Comparison of ENCODE assay signal across 7 mouse cellular contexts in the genomic region with DNA sequence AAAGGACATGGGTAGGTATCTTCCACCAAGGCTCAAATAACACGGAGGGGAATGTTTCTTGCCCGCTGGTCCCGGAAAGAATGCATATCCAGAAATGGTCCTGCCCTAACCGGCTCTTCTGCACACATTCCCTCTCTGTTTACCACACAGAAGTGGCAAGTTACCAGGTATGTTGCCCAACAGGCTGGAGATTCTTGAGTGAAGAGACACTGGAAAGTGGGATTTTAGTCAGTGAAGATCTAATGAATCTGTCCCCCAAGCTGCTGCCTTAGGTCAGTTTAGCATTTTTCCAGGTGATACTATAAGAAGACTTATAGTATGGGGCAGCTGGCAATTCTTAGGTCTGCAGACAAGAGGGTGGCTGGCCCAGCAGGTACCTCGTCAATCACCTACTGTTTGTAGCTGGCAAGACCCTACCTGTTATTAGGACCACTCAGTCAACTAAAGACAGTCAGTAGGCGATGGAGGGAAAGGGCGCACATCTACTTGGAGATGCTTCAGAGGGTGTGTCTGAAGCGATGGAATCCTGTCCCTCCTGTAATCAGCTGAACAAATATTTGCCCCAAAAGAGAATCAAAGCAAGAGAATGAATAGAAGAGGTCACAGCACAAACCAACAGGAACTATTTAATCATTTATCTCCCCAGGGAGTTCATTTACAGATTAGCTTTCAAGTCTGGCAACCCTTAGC. TPM values are rescaled to one million over a fixed set of nuclear protein-coding genes. Genes with fewer than 3 reads are reported as not detected.
A peak's percentile ranks its signal among the peaks of the same experiment; 100 is the strongest.
DNase-seq lines count a peak whose midpoint lies in the region; ATAC-seq and TF ChIP-seq lines count a peak whose summit lies in the region.

No protein-coding gene starts in this region.

- no peaks in the 10 kb centered on the region for H3K27me3 ChIP-seq in thymus, adult 2 months (ENCODE audit: control insufficient read depth, insufficient read depth, low read length)
- H3K27me3 ChIP-seq in embryonic facial prominence, embryonic 15.5 days = no peaks in the 10 kb centered on the region
- no peaks in the 10 kb centered on the region for H3K27me3 ChIP-seq in limb, embryonic 11.5 days (ENCODE audit: control insufficient read depth, insufficient read depth, low read length)
- H3K27me3 ChIP-seq in midbrain, postnatal 0 days (ENCODE audit: insufficient read depth, low read length) = no peaks in the 10 kb centered on the region

- no peak overlapping the region for H3K27ac ChIP-seq in thymus, adult 2 months (ENCODE audit: control insufficient read depth, insufficient read depth, low read length)
- H3K27ac ChIP-seq in embryonic facial prominence, embryonic 15.5 days (replicated peaks) = peak overlapping the region; percentile 99
- no peak overlapping the region for H3K27ac ChIP-seq in limb, embryonic 11.5 days (replicated peaks; ENCODE audit: low read depth, low read length)
- H3K27ac ChIP-seq in midbrain, postnatal 0 days (ENCODE audit: low read depth, low read length) = no peak overlapping the region

- peak overlapping the region; percentile 49 for H3K4me3 ChIP-seq in thymus, adult 2 months (ENCODE audit: control insufficient read depth, insufficient read depth, low read length)
- peak overlapping the region; percentile 82 for H3K4me3 ChIP-seq in embryonic facial prominence, embryonic 15.5 days (replicated peaks)
- peak overlapping the region; percentile 11; the same call in 1 of the 2 replicates for H3K4me3 ChIP-seq in limb, embryonic 11.5 days (ENCODE audit: low read depth, low read length)
- peak overlapping the region; percentile 71; the same call in 1 of the 2 replicates for H3K4me3 ChIP-seq in midbrain, postnatal 0 days (ENCODE audit: low read depth, low read length)

- ATAC-seq in embryonic facial prominence, embryonic 15.5 days (ENCODE audit: insufficient number of reproducible peaks, low FRiP score, low TSS enrichment, low read depth) = no peak
- no peak for ATAC-seq in limb, embryonic 11.5 days (ENCODE audit: insufficient number of reproducible peaks, low FRiP score, low TSS enrichment, low read depth)
- no peak for ATAC-seq in midbrain, postnatal 0 days (ENCODE audit: low FRiP score)
- ATAC-seq in megakaryocyte-erythroid progenitor cell, adult 5-6 weeks (replicated peaks; ENCODE audit: low FRiP score, low TSS enrichment, poor library complexity, severe bottlenecking) = no peak

- WGBS in thymus, adult 2 months = 94% methylated on average over 8 of the region's 8 CpGs
- WGBS in embryonic facial prominence, embryonic 15.5 days = 58% methylated on average over 8 of the region's 8 CpGs
- 88% methylated on average over 8 of the region's 8 CpGs for WGBS in limb, embryonic 11.5 days
- WGBS in midbrain, postnatal 0 days = 82% methylated on average over 8 of the region's 8 CpGs

- TF ChIP-seq POLR2A in thymus, adult 2 months (IDR thresholded peaks at IDR 0.05; ENCODE audit: control insufficient read depth, extremely low read depth, insufficient read depth, low read length, poor library complexity) = no peak

- H3K9ac ChIP-seq in embryonic facial prominence, embryonic 15.5 days = 0 out of 2 replicates have a peak overlapping the region, but pooled peaks have one; percentile 33
- no peak overlapping the region for H3K9ac ChIP-seq in limb, embryonic 11.5 days (ENCODE audit: low read length)
- H3K9ac ChIP-seq in midbrain, postnatal 0 days (replicated peaks; ENCODE audit: low read length, poor library complexity, severe bottlenecking) = no peak overlapping the region; the same call in 1 of the 2 replicates

- peak overlapping the region; percentile 75 for H3K4me2 ChIP-seq in embryonic facial prominence, embryonic 15.5 days (replicated peaks)
- peak overlapping the region; percentile 64 for H3K4me2 ChIP-seq in limb, embryonic 11.5 days (ENCODE audit: low read depth, severe bottlenecking)
- peak overlapping the region; percentile 92 for H3K4me2 ChIP-seq in midbrain, postnatal 0 days (ENCODE audit: low read depth, low read length, poor library complexity, severe bottlenecking)

- TF ChIP-seq CTCF in thymus, adult 2 months (IDR thresholded peaks at IDR 0.05; ENCODE audit: borderline replicate concordance, control insufficient read depth, extremely low read depth, insufficient read depth, low read length, poor library complexity) = no peak
- TF ChIP-seq CTCF in midbrain, postnatal 0 days (IDR thresholded peaks at IDR 0.05) = no peak

- peaks cover 3% of the 10 kb centered on the region; the same call in 1 of the 2 replicates for H3K36me3 ChIP-seq in thymus, adult 2 months (ENCODE audit: control insufficient read depth, insufficient read depth, low read length)
- peaks cover 8% of the 10 kb centered on the region for H3K36me3 ChIP-seq in embryonic facial prominence, embryonic 15.5 days
- peaks cover 3% of the 10 kb centered on the region; the same call in 1 of the 2 replicates for H3K36me3 ChIP-seq in limb, embryonic 11.5 days (ENCODE audit: control insufficient read depth, insufficient read depth, low read length)
- H3K36me3 ChIP-seq in midbrain, postnatal 0 days (ENCODE audit: insufficient read depth, low read length) = no peaks in the 10 kb centered on the region

- DNase-seq in thymus, adult 2 months = no peak
- DNase-seq in thymus, postnatal 10 days (ENCODE audit: low spot score in 2 of 2) = no peak
- no peak for DNase-seq in limb, embryonic 11.5 days (ENCODE audit: low spot score)
- DNase-seq in midbrain, postnatal 0 days (ENCODE audit: low spot score) = no peak
- no peak for DNase-seq in spleen, adult 12 weeks (ENCODE audit: low spot score)

- H3K9me3 ChIP-seq in embryonic facial prominence, embryonic 15.5 days (replicated peaks) = no peaks in the 10 kb centered on the region
- no peaks in the 10 kb centered on the region for H3K9me3 ChIP-seq in limb, embryonic 11.5 days (ENCODE audit: control insufficient read depth, low read length)
- no peaks in the 10 kb centered on the region for H3K9me3 ChIP-seq in midbrain, postnatal 0 days (ENCODE audit: low read length)

- H3K4me1 ChIP-seq in thymus, adult 2 months (replicated peaks; ENCODE audit: control insufficient read depth, insufficient read depth, low read length) = peaks cover 26% of the 10 kb centered on the region
- H3K4me1 ChIP-seq in embryonic facial prominence, embryonic 15.5 days = peaks cover 51% of the 10 kb centered on the region
- H3K4me1 ChIP-seq in limb, embryonic 11.5 days (ENCODE audit: control insufficient read depth, insufficient read depth, low read length) = peaks cover 24% of the 10 kb centered on the region
- peaks cover 35% of the 10 kb centered on the region for H3K4me1 ChIP-seq in midbrain, postnatal 0 days (ENCODE audit: insufficient read depth, low read length)

RNA-seq across cellular contexts. Expression of a gene that starts 4.1 kb away (rescaled TPM):
- 205 and 207 TPM in 2 replicates for polyA plus RNA-seq in thymus, adult 2 months (2012; rRNA removed)
- 99.1 and 99.7 TPM in 2 replicates for polyA plus RNA-seq in embryonic facial prominence, embryonic 15.5 days (2015; fragmentation: Nextera tagmentation; extraction: Ambion mirVana)
- 109 and 110 TPM in 2 replicates for polyA plus RNA-seq in limb, embryonic 11.5 days (2014; fragmentation: Nextera tagmentation; extraction: Ambion mirVana)
- 124 and 133 TPM in 2 replicates for total RNA-seq in midbrain, postnatal 0 days (2014; rRNA removed)
- polyA plus RNA-seq in midbrain, postnatal 0 days (2015; fragmentation: Nextera tagmentation; extraction: Ambion mirVana) = 150 and 158 TPM in 2 replicates
- total RNA-seq in megakaryocyte-erythroid progenitor cell, adult 5-6 weeks (2014; fragmentation: Nextera tagmentation) = 5.7 and 6.7 TPM in 2 replicates
- total RNA-seq in megakaryocyte-erythroid progenitor cell, adult 5-6 weeks (2017) = 3.7 and 11.8 TPM in 2 replicates

RNA-seq across cellular contexts. Expression of a gene that starts 20.3 kb away (rescaled TPM):
- 16.1 and 19.1 TPM in 2 replicates for polyA plus RNA-seq in thymus, adult 2 months (2012; rRNA removed)
- 60.1 and 60.6 TPM in 2 replicates for polyA plus RNA-seq in embryonic facial prominence, embryonic 15.5 days (2015; fragmentation: Nextera tagmentation; extraction: Ambion mirVana)
- 172 and 182 TPM in 2 replicates for polyA plus RNA-seq in limb, embryonic 11.5 days (2014; fragmentation: Nextera tagmentation; extraction: Ambion mirVana)
- 4.2 and 4.7 TPM in 2 replicates for total RNA-seq in midbrain, postnatal 0 days (2014; rRNA removed)
- polyA plus RNA-seq in midbrain, postnatal 0 days (2015; fragmentation: Nextera tagmentation; extraction: Ambion mirVana) = 4.6 and 4.8 TPM in 2 replicates
- 51.9 and 52.3 TPM in 2 replicates for total RNA-seq in megakaryocyte-erythroid progenitor cell, adult 5-6 weeks (2014; fragmentation: Nextera tagmentation)
- 79.0 and 103 TPM in 2 replicates for total RNA-seq in megakaryocyte-erythroid progenitor cell, adult 5-6 weeks (2017)

Comparison
In these comparisons a context has a peak if more than half of its experiments do, and no peak if none do; other contexts are left out.
1. H3K4me3 ChIP-seq: peak in every context shown above with its lines; median percentile 82 in embryonic facial prominence, embryonic 15.5 days; 71 in midbrain, postnatal 0 days; 49 in thymus, adult 2 months; 11 in limb, embryonic 11.5 days.